Mouse (Mus musculus) liver, embryonic 14.5 days (tissue): ENCODE measurements around the gene 4930430F08Rik.

Experiments used
- CTCF ChIP-seq: IDR thresholded peaks from 2 replicates; pipeline ENCODE4 v1.5.1; 2016; ENCODE audit warnings: antibody characterized with exemption, low read depth, control low read depth
- EP300 ChIP-seq: IDR thresholded peaks from 2 replicates; pipeline ENCODE4 v1.6.1; 2016; ENCODE audit warnings: antibody characterized with exemption, low read depth

GRCm38 (mm10) chr10:100622494-100622893, 32.3 kb upstream of the 4930430F08Rik start:
- no peak for TF ChIP-seq CTCF
- no peak for TF ChIP-seq EP300
